Mouse (Mus musculus): ENCODE data around the gene Srrm4. TPM values are rescaled to one million over a fixed set of nuclear protein-coding genes. Genes with fewer than 3 reads are reported as not detected.

Srrm4 gene
- polyA plus RNA-seq, 1 experiment from 2014 or later, result 0.09 TPM

DNA sequence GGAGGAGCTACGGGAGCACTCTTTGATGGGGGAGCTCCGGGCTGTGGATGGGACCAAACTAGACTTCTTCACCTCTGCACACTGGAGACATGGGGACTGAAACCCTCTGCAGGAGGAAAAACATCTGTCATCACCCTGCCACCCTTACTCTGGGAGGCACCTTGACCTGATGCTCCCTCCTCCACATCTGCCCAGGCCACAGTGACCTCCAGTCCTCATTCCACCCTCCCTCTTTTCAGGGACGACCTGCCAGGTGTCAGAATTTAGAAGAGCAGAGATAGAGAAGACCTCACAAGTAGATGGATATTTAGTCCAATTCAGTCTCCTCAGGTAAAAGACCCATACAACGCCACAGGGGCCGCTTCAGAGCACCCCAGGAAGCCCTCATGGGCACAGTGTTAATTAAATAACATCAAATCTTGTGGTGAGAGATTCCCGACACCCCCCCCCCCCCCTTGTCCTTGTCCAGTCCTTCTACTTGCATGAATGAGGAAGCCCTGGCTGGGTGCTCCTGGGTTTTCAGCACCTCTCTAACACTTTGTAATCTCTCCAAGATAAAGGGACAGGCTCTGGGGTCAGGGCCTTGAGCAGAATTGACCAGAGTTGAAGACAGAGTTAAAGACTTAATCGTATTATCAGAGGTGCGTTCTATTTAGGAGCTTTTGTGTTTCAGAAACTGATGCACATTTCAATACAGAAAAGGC, 141.9 kb downstream of the Srrm4 start:
- no peak overlapping the region for H3K9ac ChIP-seq (ENCODE audit: low read length)
- no peaks in the 10 kb centered on the region for H3K36me3 ChIP-seq (ENCODE audit: control insufficient read depth, insufficient read depth, low read length)
- H3K4me1 ChIP-seq (ENCODE audit: control insufficient read depth, insufficient read depth, low read length), result no peaks in the 10 kb centered on the region
- no peak overlapping the region for H3K4me3 ChIP-seq (ENCODE audit: low read depth, low read length)
- ATAC-seq (ENCODE audit: insufficient number of reproducible peaks, low FRiP score, low TSS enrichment, low read depth) (no peak), DNase-seq (ENCODE audit: low spot score) (no peak)
- H3K4me2 ChIP-seq (ENCODE audit: low read depth, severe bottlenecking), result no peak overlapping the region
- no peaks in the 10 kb centered on the region for H3K9me3 ChIP-seq (ENCODE audit: control insufficient read depth, low read length)
- H3K27me3 ChIP-seq (ENCODE audit: control insufficient read depth, insufficient read depth, low read length), result peaks cover 7% of the 10 kb centered on the region
- H3K27ac ChIP-seq (replicated peaks; ENCODE audit: low read depth, low read length), result no peak overlapping the region
- 54% methylated on average over 8 of the region's 8 CpGs for WGBS

DNA sequence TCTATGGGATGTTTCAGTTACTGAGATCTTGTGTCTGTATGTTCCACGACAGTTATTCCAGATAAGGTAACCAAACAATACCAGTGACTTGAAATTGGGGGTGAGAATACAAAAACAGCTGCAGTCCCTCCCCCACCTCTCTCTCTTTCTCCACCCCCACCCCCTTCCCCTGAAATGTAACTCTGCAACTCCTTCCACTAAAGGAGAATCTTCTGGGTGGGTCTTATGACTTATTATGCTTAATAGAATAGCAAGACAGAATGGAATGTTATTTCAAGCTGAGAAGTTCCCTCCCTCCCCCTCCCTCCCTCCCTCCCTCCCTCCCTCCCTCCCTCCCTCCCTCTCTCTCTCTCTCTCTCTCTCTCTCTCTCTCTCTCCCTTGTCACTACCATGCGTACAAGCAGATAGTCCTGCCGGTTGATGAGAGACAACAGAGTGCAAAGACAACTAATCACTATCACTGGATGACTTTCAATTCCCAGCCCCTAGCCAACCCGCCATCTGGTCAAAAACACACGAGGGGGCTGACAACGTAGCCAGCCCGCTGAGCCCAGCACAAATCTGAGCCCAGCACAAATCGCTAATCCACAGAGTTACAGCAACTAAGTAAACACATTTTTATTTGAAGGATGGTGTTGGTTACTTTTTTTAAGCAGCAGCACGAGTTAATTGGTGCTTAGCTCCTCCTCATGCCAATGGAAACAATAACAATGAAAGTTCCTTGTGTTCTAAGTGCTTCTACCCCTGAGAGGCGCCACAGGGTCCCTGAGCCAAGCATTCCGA, 143.0 kb downstream of the Srrm4 start:
- Histone ChIP-seq H3K4me3 (ENCODE audit: low read depth, low read length) (no peak overlapping the region), H3K27me3 (ENCODE audit: control insufficient read depth, insufficient read depth, low read length) (peaks cover 5% of the 10 kb centered on the region), H3K36me3 (ENCODE audit: control insufficient read depth, insufficient read depth, low read length) (no peaks in the 10 kb centered on the region), H3K4me1 (ENCODE audit: control insufficient read depth, insufficient read depth, low read length) (no peaks in the 10 kb centered on the region), H3K27ac (replicated peaks; ENCODE audit: low read depth, low read length) (no peak overlapping the region), H3K9ac (ENCODE audit: low read length) (no peak overlapping the region), H3K9me3 (ENCODE audit: control insufficient read depth, low read length) (no peaks in the 10 kb centered on the region), H3K4me2 (ENCODE audit: low read depth, severe bottlenecking) (no peak overlapping the region)
- DNase-seq (ENCODE audit: low spot score), result peak; percentile 27
- 11% methylated on average over 10 of the region's 11 CpGs for WGBS
- ATAC-seq (ENCODE audit: insufficient number of reproducible peaks, low FRiP score, low TSS enrichment, low read depth), result no peak

DNA sequence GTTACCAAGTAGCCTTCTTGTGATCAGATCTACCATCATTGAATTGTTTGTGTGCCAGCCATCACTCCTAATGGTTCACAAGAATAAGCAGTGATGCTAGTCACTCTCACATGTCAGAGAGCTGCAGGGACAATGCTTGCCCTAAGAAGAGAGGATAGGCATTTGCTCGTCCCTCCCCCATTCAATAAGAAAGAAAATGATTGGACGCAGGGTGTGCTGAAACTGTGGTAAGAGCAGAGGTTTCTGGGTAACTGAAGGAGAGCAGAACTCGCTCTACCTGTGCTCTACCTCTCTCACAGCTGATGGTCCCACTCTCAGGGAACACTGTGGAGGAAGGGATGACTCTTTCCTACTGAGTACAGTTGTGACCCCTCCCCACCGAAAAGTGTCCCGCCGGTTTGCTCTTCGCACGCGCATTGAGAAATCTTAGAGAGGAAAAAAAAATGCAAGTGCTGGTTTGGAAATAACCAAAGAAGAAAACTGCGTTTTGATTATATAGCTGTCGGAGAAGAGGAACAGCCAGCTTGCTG, 143.7 kb downstream of the Srrm4 start:
- H3K27ac ChIP-seq (replicated peaks; ENCODE audit: low read depth, low read length), result no peak overlapping the region
- WGBS, result 43% methylated on average over 11 of the region's 11 CpGs
- H3K9me3 ChIP-seq (ENCODE audit: control insufficient read depth, low read length), result no peaks in the 10 kb centered on the region
- peaks cover 5% of the 10 kb centered on the region for H3K27me3 ChIP-seq (ENCODE audit: control insufficient read depth, insufficient read depth, low read length)
- H3K4me3 ChIP-seq (ENCODE audit: low read depth, low read length), result no peak overlapping the region
- no peak for DNase-seq (ENCODE audit: low spot score)
- H3K4me1 ChIP-seq (ENCODE audit: control insufficient read depth, insufficient read depth, low read length), result no peaks in the 10 kb centered on the region
- no peak overlapping the region for H3K4me2 ChIP-seq (ENCODE audit: low read depth, severe bottlenecking)
- ATAC-seq (ENCODE audit: insufficient number of reproducible peaks, low FRiP score, low TSS enrichment, low read depth), result no peak
- no peak overlapping the region for H3K9ac ChIP-seq (ENCODE audit: low read length)
- H3K36me3 ChIP-seq (ENCODE audit: control insufficient read depth, insufficient read depth, low read length), result no peaks in the 10 kb centered on the region

GRCm38 (mm10) chr5:116446552-116446951, 145.1 kb downstream of the Srrm4 start:
- WGBS, result 48% methylated on average over 23 of the region's 23 CpGs

DNA sequence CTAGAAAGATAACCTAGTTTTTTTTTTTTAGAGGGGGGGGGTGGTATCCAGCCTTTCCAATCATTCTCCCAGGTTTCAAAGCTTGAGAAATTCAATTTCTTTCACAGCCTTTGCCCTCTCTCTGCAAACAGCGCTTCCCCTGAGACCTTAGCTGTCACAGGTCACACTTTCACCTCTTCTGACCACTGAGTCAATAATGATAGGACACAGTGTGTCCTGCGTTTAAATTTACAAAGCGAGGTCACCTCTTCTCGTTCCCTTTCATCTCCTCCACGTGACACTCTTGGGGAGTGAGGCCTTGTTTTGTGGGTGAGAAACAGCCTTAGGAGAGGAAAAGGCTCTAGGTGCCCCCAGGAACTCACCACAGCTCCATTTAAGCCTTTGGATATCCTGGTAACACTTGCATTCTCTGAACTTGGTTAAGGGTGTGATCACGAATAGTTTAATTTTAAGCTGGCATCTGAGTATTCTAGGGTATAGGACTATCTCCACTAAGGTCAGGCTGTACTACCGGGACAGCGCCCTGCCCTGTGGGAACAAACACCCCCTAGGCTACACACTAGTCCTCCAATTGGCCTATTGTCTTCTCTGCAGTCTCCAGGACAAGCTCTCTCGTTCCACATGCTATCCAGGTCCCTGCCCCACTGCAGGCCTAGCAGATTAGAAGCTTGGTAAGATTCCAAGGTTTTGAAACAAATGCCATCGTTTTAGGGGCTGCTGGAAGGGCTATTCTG, 145.8 kb downstream of the Srrm4 start:
- DNase-seq (ENCODE audit: low spot score), result no peak
- Histone ChIP-seq H3K27me3 (ENCODE audit: control insufficient read depth, insufficient read depth, low read length) (peaks cover 5% of the 10 kb centered on the region), H3K9me3 (ENCODE audit: control insufficient read depth, low read length) (no peaks in the 10 kb centered on the region), H3K4me2 (ENCODE audit: low read depth, severe bottlenecking) (no peak overlapping the region), H3K36me3 (ENCODE audit: control insufficient read depth, insufficient read depth, low read length) (no peaks in the 10 kb centered on the region), H3K4me3 (ENCODE audit: low read depth, low read length) (no peak overlapping the region), H3K27ac (replicated peaks; ENCODE audit: low read depth, low read length) (no peak overlapping the region), H3K4me1 (ENCODE audit: control insufficient read depth, insufficient read depth, low read length) (no peaks in the 10 kb centered on the region), H3K9ac (ENCODE audit: low read length) (no peak overlapping the region)
- ATAC-seq (ENCODE audit: insufficient number of reproducible peaks, low FRiP score, low TSS enrichment, low read depth), result no peak
- WGBS, result 37% methylated on average over 10 of the region's 10 CpGs

More at GRCm38 (mm10) chr5:116446552-116446951, 145.1 kb downstream of the Srrm4 start:
- Histone ChIP-seq H3K4me1 (ENCODE audit: control insufficient read depth, insufficient read depth, low read length) (no peaks in the 10 kb centered on the region), H3K27me3 (ENCODE audit: control insufficient read depth, insufficient read depth, low read length) (peaks cover 5% of the 10 kb centered on the region), H3K9ac (ENCODE audit: low read length) (no peak overlapping the region), H3K27ac (replicated peaks; ENCODE audit: low read depth, low read length) (no peak overlapping the region), H3K4me2 (ENCODE audit: low read depth, severe bottlenecking) (no peak overlapping the region), H3K4me3 (ENCODE audit: low read depth, low read length) (no peak overlapping the region), H3K9me3 (ENCODE audit: control insufficient read depth, low read length) (no peaks in the 10 kb centered on the region), H3K36me3 (ENCODE audit: control insufficient read depth, insufficient read depth, low read length) (no peaks in the 10 kb centered on the region)
- DNase-seq (ENCODE audit: low spot score) (no peak), ATAC-seq (ENCODE audit: insufficient number of reproducible peaks, low FRiP score, low TSS enrichment, low read depth) (no peak)

GRCm38 (mm10) chr5:116444517-116444916, 147.1 kb downstream of the Srrm4 start:
- DNase-seq (ENCODE audit: low spot score), result peak; percentile 57
- no peak overlapping the region for H3K4me3 ChIP-seq (ENCODE audit: low read depth, low read length)
- WGBS, result 64% methylated on average over 27 of the region's 27 CpGs

DNA sequence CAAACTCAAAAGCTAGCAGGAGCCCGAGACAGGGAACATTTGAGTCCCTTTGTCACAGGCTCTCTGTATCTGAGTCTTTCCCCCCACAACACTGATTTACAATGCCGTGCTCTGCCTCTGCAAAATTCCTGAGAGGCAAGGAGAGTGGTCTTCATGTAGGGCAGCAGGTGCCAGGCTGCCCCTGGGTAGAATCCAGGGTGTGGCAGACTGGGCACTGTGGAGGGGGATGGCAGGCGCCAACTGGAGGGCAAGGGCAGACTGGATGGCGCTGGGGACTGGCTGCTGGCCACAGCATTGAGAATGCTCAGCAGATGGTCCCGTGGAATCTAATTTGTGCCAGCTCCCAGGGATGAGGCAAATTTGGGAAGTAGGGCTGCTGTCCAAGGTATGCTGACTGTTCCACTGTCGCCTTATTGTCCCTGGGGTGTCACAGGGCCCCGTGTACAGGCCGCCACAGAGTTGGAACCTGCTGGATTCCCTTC, 148.1 kb downstream of the Srrm4 start:
- Histone ChIP-seq H3K9me3 (ENCODE audit: control insufficient read depth, low read length) (no peaks in the 10 kb centered on the region), H3K9ac (ENCODE audit: low read length) (no peak overlapping the region), H3K4me3 (ENCODE audit: low read depth, low read length) (no peak overlapping the region), H3K27me3 (ENCODE audit: control insufficient read depth, insufficient read depth, low read length) (peaks cover 5% of the 10 kb centered on the region), H3K4me2 (ENCODE audit: low read depth, severe bottlenecking) (no peak overlapping the region), H3K36me3 (ENCODE audit: control insufficient read depth, insufficient read depth, low read length) (no peaks in the 10 kb centered on the region), H3K4me1 (ENCODE audit: control insufficient read depth, insufficient read depth, low read length) (no peaks in the 10 kb centered on the region), H3K27ac (replicated peaks; ENCODE audit: low read depth, low read length) (no peak overlapping the region)
- WGBS, result 86% methylated on average over 8 of the region's 8 CpGs
- ATAC-seq (ENCODE audit: insufficient number of reproducible peaks, low FRiP score, low TSS enrichment, low read depth) (no peak), DNase-seq (ENCODE audit: low spot score) (no peak)

More at GRCm38 (mm10) chr5:116444517-116444916, 147.1 kb downstream of the Srrm4 start:
- Histone ChIP-seq H3K4me1 (ENCODE audit: control insufficient read depth, insufficient read depth, low read length) (no peaks in the 10 kb centered on the region), H3K36me3 (ENCODE audit: control insufficient read depth, insufficient read depth, low read length) (no peaks in the 10 kb centered on the region), H3K27ac (replicated peaks; ENCODE audit: low read depth, low read length) (no peak overlapping the region), H3K27me3 (ENCODE audit: control insufficient read depth, insufficient read depth, low read length) (peaks cover 5% of the 10 kb centered on the region), H3K9me3 (ENCODE audit: control insufficient read depth, low read length) (no peaks in the 10 kb centered on the region), H3K9ac (ENCODE audit: low read length) (no peak overlapping the region), H3K4me2 (ENCODE audit: low read depth, severe bottlenecking) (no peak overlapping the region)
- no peak for ATAC-seq (ENCODE audit: insufficient number of reproducible peaks, low FRiP score, low TSS enrichment, low read depth)
